Mouse (Mus musculus) hindbrain, postnatal 0 days (tissue): Measurements from ENCODE around the gene Fnbp1. TPM values are rescaled to one million over a fixed set of nuclear protein-coding genes. Genes with fewer than 3 reads are reported as not detected.
A peak's percentile ranks its signal among the peaks of the same experiment; 100 is the strongest.

Experiments used
- ATAC-seq: fragments of 200-750 bp; cut with Nextera tagmentation; 2 replicates; pipeline ENCODE4 v1.8.0; 2017; ENCODE audit warnings: mild to moderate bottlenecking, moderate TSS enrichment, moderate library complexity
- DNase-seq: peaks from one replicate; pipeline ENCODE4 v3.0.0-alpha.2; 2015; ENCODE audit warnings: low spot score
- H3K27ac ChIP-seq: fragments of 300-500 bp; sonication (generic); 2 replicates; pipeline ENCODE4 v1.5.1; 2014; ENCODE audit warnings: mild to moderate bottlenecking
- H3K27me3 ChIP-seq: fragments of 300-500 bp; sonication (generic); 2 replicates; pipeline ENCODE4 v1.6.1; 2014; ENCODE audit warnings: low read length, mixed read lengths; ENCODE audit not compliant: insufficient read depth
- H3K36me3 ChIP-seq: fragments of 300-500 bp; sonication (generic); 2 replicates; pipeline ENCODE4 v1.6.1; 2014; ENCODE audit warnings: low read length, mixed read lengths; ENCODE audit not compliant: insufficient read depth
- H3K4me1 ChIP-seq: fragments of 300-500 bp; sonication (generic); 2 replicates; pipeline ENCODE4 v1.6.1; 2014; ENCODE audit warnings: antibody characterized with exemption, low read length, mixed read lengths; ENCODE audit not compliant: insufficient read depth
- H3K4me2 ChIP-seq: fragments of 300-500 bp; sonication (generic); 2 replicates; pipeline ENCODE4 v1.6.1; 2014; ENCODE audit warnings: low read depth, mild to moderate bottlenecking, low read length, moderate library complexity, mixed read lengths
- H3K4me3 ChIP-seq: fragments of 300-500 bp; sonication (generic); 2 replicates; pipeline ENCODE4 v1.5.1; 2014; ENCODE audit warnings: low read length
- H3K9ac ChIP-seq: fragments of 300-500 bp; sonication (generic); replicated peaks from 2 replicates; pipeline ENCODE4 v1.6.1; 2014; ENCODE audit warnings: mild to moderate bottlenecking, low read length, moderate library complexity, mixed read lengths
- H3K9me3 ChIP-seq: fragments of 300-500 bp; sonication (generic); 2 replicates; pipeline ENCODE4 v1.6.1; 2016; ENCODE audit warnings: low read length, mixed read lengths
- CTCF ChIP-seq: IDR thresholded peaks from 2 replicates; pipeline ENCODE4 v1.5.1; 2016; ENCODE audit warnings: antibody characterized with exemption, control low read depth, low read depth
- WGBS: fragments of 180-500 bp; shearing (Covaris S2); extraction: QIAGEN DNeasy Blood & Tissue Kit; methylation state at CpG from one replicate; pipeline ENCODE4 v1.1.7; 2014; 5-methylcytosine and 5-hydroxymethylcytosine counted together
- polyA plus RNA-seq: library from polyadenylated mRNA; unstranded; fragments of >200 nt; fragmentation: Nextera tagmentation; extraction: Ambion mirVana; gene quantifications from 2 replicates; pipeline ENCODE4 v1.2.1, GENCODE M21; 2015
- total RNA-seq: library from RNA; depleted of rRNA; stranded (reverse); fragments of >200 nt; gene quantifications from 2 replicates; pipeline ENCODE4 v1.2.3, GENCODE M21; 2014

Fnbp1 gene
- total and polyA plus RNA-seq, 2 experiments from 2014 or later = 24.1 to 32.1 TPM

- no peak overlapping the region for H3K9ac ChIP-seq
- 93% methylated on average over 6 of the region's 6 CpGs for WGBS
- no peak for TF ChIP-seq CTCF
Observed at GRCm38 (mm10) chr2:31048037-31048436, 93.8 kb downstream of the Fnbp1 start.

GRCm38 (mm10) chr2:31043856-31044255 is 98.0 kb downstream of the Fnbp1 start:
- no peak for ATAC-seq
- DNase-seq = no peak
- H3K27me3 ChIP-seq = no peaks in the 10 kb centered on the region
- TF ChIP-seq CTCF = no peak
- H3K4me3 ChIP-seq = no peak overlapping the region
- H3K4me2 ChIP-seq = no peak overlapping the region
- WGBS = 95% methylated on average over 1 of the region's 1 CpGs
- H3K9me3 ChIP-seq = no peaks in the 10 kb centered on the region
- peaks cover 36% of the 10 kb centered on the region for H3K36me3 ChIP-seq
- H3K27ac ChIP-seq = no peak overlapping the region
- no peaks in the 10 kb centered on the region for H3K4me1 ChIP-seq
- no peak overlapping the region for H3K9ac ChIP-seq

More at GRCm38 (mm10) chr2:31048037-31048436, 93.8 kb downstream of the Fnbp1 start:
- Histone ChIP-seq H3K4me2 (no peak overlapping the region), H3K36me3 (peaks cover 44% of the 10 kb centered on the region), H3K27me3 (no peaks in the 10 kb centered on the region), H3K4me1 (no peaks in the 10 kb centered on the region), H3K9me3 (no peaks in the 10 kb centered on the region), H3K27ac (no peak overlapping the region), H3K4me3 (no peak overlapping the region)
- no peak for DNase-seq
- ATAC-seq = no peak

GRCm38 (mm10) chr2:31042881-31043280 is 98.9 kb downstream of the Fnbp1 start:
- H3K4me3 ChIP-seq = no peak overlapping the region
- DNase-seq (no peak), ATAC-seq (no peak)
- H3K27me3 ChIP-seq = no peaks in the 10 kb centered on the region
- TF ChIP-seq CTCF = no peak
- no peaks in the 10 kb centered on the region for H3K4me1 ChIP-seq
- H3K9ac ChIP-seq = no peak overlapping the region
- no peak overlapping the region for H3K4me2 ChIP-seq
- 94% methylated on average over 6 of the region's 6 CpGs for WGBS
- peaks cover 42% of the 10 kb centered on the region for H3K36me3 ChIP-seq
- H3K9me3 ChIP-seq = no peaks in the 10 kb centered on the region
- no peak overlapping the region for H3K27ac ChIP-seq

- Histone ChIP-seq H3K4me2 (no peak overlapping the region), H3K9ac (no peak overlapping the region), H3K27ac (no peak overlapping the region), H3K9me3 (no peaks in the 10 kb centered on the region), H3K36me3 (peaks cover 44% of the 10 kb centered on the region), H3K4me1 (no peaks in the 10 kb centered on the region), H3K27me3 (no peaks in the 10 kb centered on the region), H3K4me3 (no peak overlapping the region)
- 81% methylated on average over 6 of the region's 6 CpGs for WGBS
- ATAC-seq = no peak
- DNase-seq = no peak
- no peak for TF ChIP-seq CTCF
Observed at GRCm38 (mm10) chr2:31041386-31041785, 100.4 kb downstream of the Fnbp1 start.

- no peak overlapping the region for H3K9ac ChIP-seq
- ATAC-seq = no peak
- no peaks in the 10 kb centered on the region for H3K4me1 ChIP-seq
- WGBS = 78% methylated on average over 3 of the region's 3 CpGs
- H3K4me2 ChIP-seq = no peak overlapping the region
- no peak for DNase-seq
- no peaks in the 10 kb centered on the region for H3K27me3 ChIP-seq
- H3K27ac ChIP-seq = no peak overlapping the region
- TF ChIP-seq CTCF = no peak
- H3K4me3 ChIP-seq = no peak overlapping the region
- peaks cover 47% of the 10 kb centered on the region for H3K36me3 ChIP-seq
- H3K9me3 ChIP-seq = no peaks in the 10 kb centered on the region
Observed at GRCm38 (mm10) chr2:31040487-31040886, 101.3 kb downstream of the Fnbp1 start.

- Histone ChIP-seq H3K27ac (no peak overlapping the region), H3K4me2 (no peak overlapping the region), H3K9me3 (no peaks in the 10 kb centered on the region), H3K4me1 (no peaks in the 10 kb centered on the region), H3K9ac (no peak overlapping the region), H3K36me3 (peaks cover 47% of the 10 kb centered on the region), H3K27me3 (no peaks in the 10 kb centered on the region), H3K4me3 (no peak overlapping the region)
- WGBS = 95% methylated on average over 3 of the region's 3 CpGs
- DNase-seq (no peak), ATAC-seq (no peak)
- TF ChIP-seq CTCF = peak; percentile 42
Observed at GRCm38 (mm10) chr2:31040043-31040442, 101.8 kb downstream of the Fnbp1 start.

- Histone ChIP-seq H3K27me3 (no peaks in the 10 kb centered on the region), H3K4me2 (no peak overlapping the region), H3K9ac (no peak overlapping the region), H3K4me1 (no peaks in the 10 kb centered on the region), H3K9me3 (no peaks in the 10 kb centered on the region), H3K36me3 (peaks cover 54% of the 10 kb centered on the region), H3K27ac (no peak overlapping the region), H3K4me3 (no peak overlapping the region)
- no peak for ATAC-seq
- TF ChIP-seq CTCF = no peak
- 97% methylated on average over 6 of the region's 6 CpGs for WGBS
- no peak for DNase-seq
Observed at GRCm38 (mm10) chr2:31036811-31037210, 105.0 kb downstream of the Fnbp1 start.
